Mouse (Mus musculus): ENCODE measurements around the gene Kpna7. TPM values are rescaled to one million over a fixed set of nuclear protein-coding genes. Genes with fewer than 3 reads are reported as not detected.

Kpna7 gene
- total and polyA plus RNA-seq, 3 experiments = 0.35 to 2.2 TPM; not detected in 1

DNA sequence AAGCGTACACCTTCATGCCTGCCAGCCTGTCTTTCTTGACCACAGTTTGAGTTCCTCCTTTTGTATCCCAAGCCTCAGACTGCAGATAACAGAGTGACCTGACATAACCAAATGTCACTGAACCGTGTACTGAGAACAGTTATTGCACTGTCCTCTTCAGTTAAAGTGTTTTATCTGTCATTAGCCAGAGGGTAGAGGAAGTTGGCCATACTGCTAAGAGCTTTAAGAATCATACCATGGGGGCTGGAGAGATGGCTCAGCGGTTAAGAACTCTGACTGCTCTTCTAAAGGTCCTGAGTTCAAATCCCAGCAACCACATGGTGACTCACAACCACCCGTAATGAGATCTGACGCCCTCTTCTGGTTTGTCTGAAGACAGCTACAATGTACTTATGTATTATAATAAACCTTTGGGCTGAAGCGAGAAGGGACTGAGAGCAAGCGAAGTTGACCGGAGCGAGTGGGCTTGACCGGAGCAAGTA, 14.6 kb upstream of the Kpna7 start (continued):
- TF ChIP-seq MAZ (IDR thresholded peaks at IDR 0.05; ENCODE audit: low read depth, low read length) = 0 out of 2 replicates have a peak, but pooled peaks have one; percentile 17
- TF ChIP-seq ZC3H11A (IDR thresholded peaks at IDR 0.05; ENCODE audit: low read depth, low read length) = no peak

DNA sequence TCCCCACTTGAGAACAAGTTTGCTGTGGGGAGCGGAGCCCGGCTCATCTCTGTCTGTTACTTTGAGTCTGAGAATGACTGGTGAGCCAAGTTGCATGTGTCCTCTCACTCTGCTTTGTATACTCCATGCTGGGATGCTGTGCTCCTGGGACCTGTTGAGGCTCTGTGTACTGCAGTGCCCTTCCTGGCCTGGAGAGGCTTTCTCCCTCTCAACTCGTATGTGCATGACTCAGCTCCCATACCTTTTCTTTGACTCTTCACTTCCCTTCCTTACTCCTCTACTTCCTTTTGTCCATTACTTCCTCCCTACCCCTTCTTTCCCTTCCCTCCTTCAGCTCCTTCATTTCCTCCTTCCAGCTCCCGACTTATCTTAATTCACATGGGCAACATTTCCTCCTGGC, 12.4 kb upstream of the Kpna7 start:
- Histone ChIP-seq H3K27me3 (ENCODE audit: control insufficient read depth in 1 of 2, insufficient read depth in 2 of 2, low read length in 2 of 2) (no peaks in the 10 kb centered on the region), H3K9ac (ENCODE audit: control insufficient read depth, low read depth, low read length, poor library complexity, severe bottlenecking) (no peak overlapping the region), H3K4me1 (ENCODE audit: control insufficient read depth in 1 of 2, insufficient read depth in 2 of 2, low read length in 2 of 2) (peaks cover 13 to 30% of the 10 kb centered on the region in 2 experiments), H3K4me3 (ENCODE audit: control insufficient read depth in 1 of 2, insufficient read depth in 1 of 2, low read depth in 2 of 2, low read length in 2 of 2) (no peak overlapping the region), H3K9me3 (replicated peaks; ENCODE audit: insufficient read depth, low read length) (no peaks in the 10 kb centered on the region), H3K36me3 (ENCODE audit: control insufficient read depth in 1 of 2, insufficient read depth in 2 of 2, low read length in 2 of 2) (peaks cover 33 to 44% of the 10 kb centered on the region in 2 experiments), H3K79me2 (ENCODE audit: control insufficient read depth, insufficient read depth, low read length, poor library complexity) (peaks cover 1% of the 10 kb centered on the region; the same call in 1 of the 2 replicates), H3K27ac (ENCODE audit: control insufficient read depth, low read depth, low read length) (peak overlapping the region; percentile 6; the same call in 1 of the 2 replicates)
- DNase-seq (ENCODE audit: low read depth, low spot score) = no peak
- no peak for TF ChIP-seq POLR2AphosphoS2 (IDR thresholded peaks at IDR 0.05; ENCODE audit: low read length)
- TF ChIP-seq ZC3H11A (IDR thresholded peaks at IDR 0.05; ENCODE audit: low read depth, low read length) = no peak
- TF ChIP-seq SIN3A (IDR thresholded peaks at IDR 0.05; ENCODE audit: low read length) = no peak
- TF ChIP-seq NELFE (IDR thresholded peaks at IDR 0.05; ENCODE audit: low read depth, low read length) = no peak
- no peak for TF ChIP-seq CHD1 (IDR thresholded peaks at IDR 0.05; ENCODE audit: low read depth, low read length)
- TF ChIP-seq TCF12 (IDR thresholded peaks at IDR 0.05; ENCODE audit: low read depth, low read length) = no peak
- no peak for TF ChIP-seq BHLHE40 (IDR thresholded peaks at IDR 0.05; ENCODE audit: borderline replicate concordance, low read depth, low read length)
- TF ChIP-seq MAX (IDR thresholded peaks at IDR 0.05; ENCODE audit: low read length) = no peak
- TF ChIP-seq EP300 (IDR thresholded peaks at IDR 0.05; ENCODE audit: low read depth in 1 of 2, low read length in 2 of 2) = no peak
- no peak for TF ChIP-seq POLR2A (IDR thresholded peaks at IDR 0.05; ENCODE audit: control insufficient read depth in 1 of 2, insufficient read depth in 1 of 2, low read depth in 1 of 2, low read length in 2 of 2, poor library complexity in 1 of 2)
- no peak for TF ChIP-seq E2F4 (IDR thresholded peaks at IDR 0.05; ENCODE audit: borderline replicate concordance, low read depth, low read length)
- no peak for TF ChIP-seq SMC3 (IDR thresholded peaks at IDR 0.05; ENCODE audit: low read depth, low read length)
- no peak for TF ChIP-seq ZKSCAN1 (IDR thresholded peaks at IDR 0.05; ENCODE audit: low read depth, low read length)
- TF ChIP-seq ETS1 (IDR thresholded peaks at IDR 0.05; ENCODE audit: low read depth, low read length) = no peak
- TF ChIP-seq NRF1 (IDR thresholded peaks at IDR 0.05; ENCODE audit: insufficient read depth, low read depth, low read length, poor library complexity, severe bottlenecking) = no peak
- no peak for TF ChIP-seq USF2 (IDR thresholded peaks at IDR 0.05; ENCODE audit: borderline replicate concordance in 1 of 2, insufficient read depth in 1 of 2, low read depth in 1 of 2, low read length in 2 of 2)
- no peak for TF ChIP-seq ZMIZ1 (IDR thresholded peaks at IDR 0.05; ENCODE audit: low read depth, low read length)

DNA sequence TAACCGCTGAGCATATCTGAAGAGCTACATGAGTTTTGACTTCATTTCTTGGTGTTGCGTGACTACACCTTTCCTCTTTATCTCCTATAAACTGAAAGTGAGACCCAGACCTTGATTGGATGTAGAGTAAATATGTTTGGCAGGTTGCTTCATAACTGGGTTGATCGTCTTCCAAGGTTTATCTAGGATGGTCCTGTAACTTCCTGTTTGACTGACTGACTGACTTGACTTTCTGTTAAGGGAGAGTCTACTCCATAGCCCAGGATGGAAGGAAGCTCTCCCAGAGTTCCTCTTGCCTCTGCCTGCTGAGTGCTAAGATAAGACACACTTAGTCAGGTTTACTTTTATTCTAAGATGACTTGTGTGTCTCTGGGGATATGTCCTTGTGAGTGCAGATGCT, 6.0 kb upstream of the Kpna7 start:
- H3K4me1 ChIP-seq (ENCODE audit: control insufficient read depth in 1 of 2, insufficient read depth in 2 of 2, low read length in 2 of 2) = peaks cover 18 to 25% of the 10 kb centered on the region in 2 experiments
- peaks cover 39% of the 10 kb centered on the region for H3K79me2 ChIP-seq (ENCODE audit: control insufficient read depth, insufficient read depth, low read length, poor library complexity)
- peak; percentile 88 for DNase-seq (ENCODE audit: low read depth, low spot score)
- H3K27me3 ChIP-seq (ENCODE audit: control insufficient read depth in 1 of 2, insufficient read depth in 2 of 2, low read length in 2 of 2) = no peaks in the 10 kb centered on the region
- peak overlapping the region; percentile 93 for H3K27ac ChIP-seq (ENCODE audit: control insufficient read depth, low read depth, low read length)
- no peak overlapping the region for H3K9ac ChIP-seq (ENCODE audit: control insufficient read depth, low read depth, low read length, poor library complexity, severe bottlenecking)
- H3K36me3 ChIP-seq (ENCODE audit: control insufficient read depth in 1 of 2, insufficient read depth in 2 of 2, low read length in 2 of 2) = peaks cover 27 to 39% of the 10 kb centered on the region in 2 experiments
- no peak overlapping the region; a peak in 1 of 4 replicates for H3K4me3 ChIP-seq (ENCODE audit: control insufficient read depth in 1 of 2, insufficient read depth in 1 of 2, low read depth in 2 of 2, low read length in 2 of 2)
- no peaks in the 10 kb centered on the region for H3K9me3 ChIP-seq (replicated peaks; ENCODE audit: insufficient read depth, low read length)
- TF ChIP-seq USF2 (IDR thresholded peaks at IDR 0.05; ENCODE audit: borderline replicate concordance in 1 of 2, insufficient read depth in 1 of 2, low read depth in 1 of 2, low read length in 2 of 2) = no peak
- peak; percentile 86 for TF ChIP-seq GATA1 (IDR thresholded peaks at IDR 0.05; ENCODE audit: low read depth, low read length)
- no peak for TF ChIP-seq JUND (IDR thresholded peaks at IDR 0.05; ENCODE audit: low read depth, low read length)
- peak; percentile 51; the same call in 1 of the 2 replicates for TF ChIP-seq MXI1 (IDR thresholded peaks at IDR 0.05; ENCODE audit: low read depth, low read length)
- TF ChIP-seq MEF2A (IDR thresholded peaks at IDR 0.05; ENCODE audit: extremely low read depth, insufficient replicate concordance, low read depth, low read length, poor library complexity, severe bottlenecking) = no peak
- peak; percentile 72 for TF ChIP-seq TAL1 (IDR thresholded peaks at IDR 0.05; ENCODE audit: low read length)
- TF ChIP-seq EP300 (IDR thresholded peaks at IDR 0.05; ENCODE audit: low read depth in 1 of 2, low read length in 2 of 2) = peak; percentile 67 to 83; a peak in 3 of 4 replicates
- no peak for TF ChIP-seq POLR2AphosphoS5 (IDR thresholded peaks at IDR 0.05; ENCODE audit: borderline replicate concordance, low read depth, low read length)
- TF ChIP-seq CTCF (IDR thresholded peaks at IDR 0.05 in 2 of 3, conservative IDR thresholded peaks at IDR 0.05 in 1 of 3; ENCODE audit: control insufficient read depth in 1 of 3, insufficient read depth in 1 of 3, low read depth in 2 of 3, low read length in 3 of 3, poor library complexity in 1 of 3, severe bottlenecking in 1 of 3) = no peak
- TF ChIP-seq ZKSCAN1 (IDR thresholded peaks at IDR 0.05; ENCODE audit: low read depth, low read length) = no peak
- peak; percentile 88 for TF ChIP-seq ETS1 (IDR thresholded peaks at IDR 0.05; ENCODE audit: low read depth, low read length)
- TF ChIP-seq MAX (IDR thresholded peaks at IDR 0.05; ENCODE audit: low read length) = no peak
- TF ChIP-seq MYC (IDR thresholded peaks at IDR 0.05; ENCODE audit: low read depth, low read length) = no peak
- TF ChIP-seq MYB (IDR thresholded peaks at IDR 0.05; ENCODE audit: low read depth, low read length) = no peak
- no peak for TF ChIP-seq UBTF (IDR thresholded peaks at IDR 0.05; ENCODE audit: borderline replicate concordance, insufficient read depth, low read depth, low read length)

All from MEL (cell line).